Comparison of ENCODE assay signal across 17 mouse cellular contexts in genomic region chr10:117543995-117544679, GRCm38 (mm10).
DNase-seq lines count a peak whose midpoint lies in the region; ATAC-seq and TF ChIP-seq lines count a peak whose summit lies in the region.
"Had no signal": no experiment of that assay in that cellular context is flagged by ENCODE, and none has a peak within 500 bp of the region (broad histone marks: within the 10 kb centered on the region; RNA-seq: fewer than 3 reads in every experiment).

No protein-coding gene starts in this region.

- H3K27ac ChIP-seq in forebrain, embryonic 16.5 days (ENCODE audit: low read length): no peak overlapping the region
- H3K27ac ChIP-seq in forebrain, embryonic 11.5 days (ENCODE audit: low read depth, low read length): no peak overlapping the region
- no peak overlapping the region for H3K27ac ChIP-seq in midbrain, embryonic 12.5 days (replicated peaks)
- no peak overlapping the region for H3K27ac ChIP-seq in midbrain, embryonic 10.5 days (replicated peaks)
- 0 out of 2 replicates have a peak overlapping the region, but pooled peaks have one; percentile 33 for H3K27ac ChIP-seq in limb, embryonic 15.5 days
- H3K27ac ChIP-seq in olfactory bulb, adult 2 months (ENCODE audit: insufficient read depth, low read depth, low read length): no peak overlapping the region

- no peak for DNase-seq in forebrain, embryonic 11.5 days (ENCODE audit: low spot score)
- no peak for DNase-seq in midbrain, embryonic 10.5 days (ENCODE audit: low spot score)
- no peak for DNase-seq in c-Kit-positive CD71-positive TER-119-positive erythroid progenitor cells, embryonic 14.5 days (ENCODE audit: low spot score)
- DNase-seq: adrenal gland, adult 2 months; cerebellum, adult 11 months; cerebellum, postnatal 14 days; heart, adult 11 months; layer of hippocampus, adult 9-11 months; liver; liver, postnatal 0 days; right cerebral cortex, postnatal 4 days; thymus, postnatal 4 days had no signal

- no peaks in the 10 kb centered on the region for H3K9me3 ChIP-seq in forebrain, embryonic 16.5 days (ENCODE audit: control insufficient read depth, low read length)
- H3K9me3 ChIP-seq in forebrain, embryonic 11.5 days (ENCODE audit: control insufficient read depth, low read length): no peaks in the 10 kb centered on the region
- H3K9me3 ChIP-seq in midbrain, embryonic 12.5 days: no peaks in the 10 kb centered on the region
- no peaks in the 10 kb centered on the region for H3K9me3 ChIP-seq in midbrain, embryonic 10.5 days (replicated peaks)
- no peaks in the 10 kb centered on the region for H3K9me3 ChIP-seq in limb, embryonic 15.5 days

- no peaks in the 10 kb centered on the region for H3K27me3 ChIP-seq in forebrain, embryonic 16.5 days (replicated peaks; ENCODE audit: control insufficient read depth, insufficient read depth, low read length)
- no peaks in the 10 kb centered on the region for H3K27me3 ChIP-seq in forebrain, embryonic 11.5 days (ENCODE audit: control insufficient read depth, insufficient read depth, low read length)
- 0 out of 2 replicates have a peak, but pooled peaks cover 3% of the 10 kb centered on the region for H3K27me3 ChIP-seq in midbrain, embryonic 12.5 days
- no peaks in the 10 kb centered on the region; the same call in 1 of the 2 replicates for H3K27me3 ChIP-seq in midbrain, embryonic 10.5 days (ENCODE audit: low read depth, poor library complexity, severe bottlenecking)
- H3K27me3 ChIP-seq in limb, embryonic 15.5 days: no peaks in the 10 kb centered on the region

- H3K4me3 ChIP-seq in forebrain, embryonic 16.5 days (replicated peaks; ENCODE audit: low read length): no peak overlapping the region
- H3K4me3 ChIP-seq in forebrain, embryonic 11.5 days (ENCODE audit: low read depth, low read length): no peak overlapping the region
- no peak overlapping the region for H3K4me3 ChIP-seq in midbrain, embryonic 12.5 days
- H3K4me3 ChIP-seq in midbrain, embryonic 10.5 days: no peak overlapping the region
- no peak overlapping the region for H3K4me3 ChIP-seq in limb, embryonic 15.5 days
- H3K4me3 ChIP-seq in olfactory bulb, adult 2 months (ENCODE audit: insufficient read depth, low read depth, low read length): peak overlapping the region; percentile 6; the same call in 1 of the 2 replicates

- no peaks in the 10 kb centered on the region for H3K4me1 ChIP-seq in forebrain, embryonic 16.5 days (replicated peaks; ENCODE audit: control insufficient read depth, insufficient read depth, low read length)
- no peaks in the 10 kb centered on the region for H3K4me1 ChIP-seq in forebrain, embryonic 11.5 days (replicated peaks; ENCODE audit: control insufficient read depth, insufficient read depth, low read length)
- no peaks in the 10 kb centered on the region for H3K4me1 ChIP-seq in midbrain, embryonic 12.5 days
- H3K4me1 ChIP-seq in midbrain, embryonic 10.5 days: peaks cover 7% of the 10 kb centered on the region; the same call in 1 of the 2 replicates
- peaks cover 24% of the 10 kb centered on the region for H3K4me1 ChIP-seq in limb, embryonic 15.5 days
- peaks cover 3% of the 10 kb centered on the region for H3K4me1 ChIP-seq in olfactory bulb, adult 2 months (ENCODE audit: control insufficient read depth, insufficient read depth, low read length)

- WGBS in forebrain, embryonic 16.5 days: 72% methylated on average over 13 of the region's 13 CpGs
- 81% methylated on average over 13 of the region's 13 CpGs for WGBS in forebrain, embryonic 11.5 days
- WGBS in midbrain, embryonic 12.5 days: 85% methylated on average over 13 of the region's 13 CpGs
- 88% methylated on average over 13 of the region's 13 CpGs for WGBS in midbrain, embryonic 10.5 days
- WGBS in limb, embryonic 15.5 days: 59% methylated on average over 13 of the region's 13 CpGs
- WGBS in olfactory bulb, adult 2 months: 76% methylated on average over 13 of the region's 13 CpGs

- peak overlapping the region; percentile 6; the same call in 1 of the 2 replicates for H3K4me2 ChIP-seq in forebrain, embryonic 16.5 days (ENCODE audit: low read length)
- no peak overlapping the region for H3K4me2 ChIP-seq in forebrain, embryonic 11.5 days (ENCODE audit: low read depth, low read length, severe bottlenecking)
- peak overlapping the region; percentile 6; the same call in 1 of the 2 replicates for H3K4me2 ChIP-seq in midbrain, embryonic 12.5 days (replicated peaks)
- no peak overlapping the region for H3K4me2 ChIP-seq in limb, embryonic 15.5 days

- no peak for TF ChIP-seq POLR2A in olfactory bulb, adult 2 months (IDR thresholded peaks at IDR 0.05; ENCODE audit: insufficient read depth, low read depth, low read length)

- no peak for ATAC-seq in forebrain, embryonic 16.5 days
- ATAC-seq in forebrain, embryonic 11.5 days (replicated peaks; ENCODE audit: low FRiP score): no peak
- no peak for ATAC-seq in midbrain, embryonic 12.5 days (ENCODE audit: low FRiP score, low read depth)
- ATAC-seq in limb, embryonic 15.5 days (ENCODE audit: insufficient number of reproducible peaks, low FRiP score, low TSS enrichment, low read depth): no peak
- ATAC-seq in erythroblast, adult 5-6 weeks (replicated peaks; ENCODE audit: low FRiP score, poor library complexity, severe bottlenecking): no peak
- ATAC-seq: liver, postnatal 0 days had no signal

- TF ChIP-seq CTCF in olfactory bulb, adult 2 months (IDR thresholded peaks at IDR 0.05; ENCODE audit: insufficient read depth, low read depth, low read length): no peak

- no peaks in the 10 kb centered on the region for H3K36me3 ChIP-seq in forebrain, embryonic 16.5 days (ENCODE audit: control insufficient read depth, insufficient read depth)
- H3K36me3 ChIP-seq in forebrain, embryonic 11.5 days (ENCODE audit: control insufficient read depth, insufficient read depth, low read length): no peaks in the 10 kb centered on the region
- H3K36me3 ChIP-seq in midbrain, embryonic 12.5 days: no peaks in the 10 kb centered on the region
- no peaks in the 10 kb centered on the region for H3K36me3 ChIP-seq in midbrain, embryonic 10.5 days
- no peaks in the 10 kb centered on the region for H3K36me3 ChIP-seq in limb, embryonic 15.5 days

- H3K9ac ChIP-seq in forebrain, embryonic 16.5 days (replicated peaks; ENCODE audit: low read depth, low read length): no peak overlapping the region
- H3K9ac ChIP-seq in forebrain, embryonic 11.5 days (ENCODE audit: low read length): no peak overlapping the region
- no peak overlapping the region for H3K9ac ChIP-seq in midbrain, embryonic 12.5 days (replicated peaks)
- H3K9ac ChIP-seq in limb, embryonic 15.5 days: no peak overlapping the region
- H3K9ac ChIP-seq: liver, postnatal 0 days had no signal

Comparison
In these comparisons a context has a peak if more than half of its experiments do, and no peak if none do; other contexts are left out.
1. H3K4me2 ChIP-seq: peak in forebrain, embryonic 16.5 days (single experiment) and midbrain, embryonic 12.5 days (single experiment); none in forebrain, embryonic 11.5 days (single experiment) and limb, embryonic 15.5 days (single experiment).